Mouse (Mus musculus) liver, postnatal 0 days (tissue): ENCODE data around the gene Jup. TPM values are rescaled to one million over a fixed set of nuclear protein-coding genes. Genes with fewer than 3 reads are reported as not detected.
A peak's percentile ranks its signal among the peaks of the same experiment; 100 is the strongest.

Source experiments
- ATAC-seq: fragments of 200-750 bp; cut with Nextera tagmentation; 2 replicates; pipeline ENCODE4 v1.8.0; 2017; ENCODE audit warnings: mild to moderate bottlenecking, moderate library complexity
- DNase-seq: peaks from one replicate; pipeline ENCODE4 v3.0.0-alpha.2; 2016
- H3K27ac ChIP-seq: fragments of 300-500 bp; sonication (generic); 2 replicates; pipeline ENCODE4 v1.5.1; 2014; ENCODE audit warnings: antibody characterized with exemption, moderate library complexity, mild to moderate bottlenecking, low read depth
- H3K27me3 ChIP-seq: fragments of 300-500 bp; sonication (generic); 2 replicates; pipeline ENCODE4 v1.6.1; 2014; ENCODE audit warnings: low read length, control low read depth, mixed read lengths; ENCODE audit not compliant: insufficient read depth
- H3K36me3 ChIP-seq: fragments of 300-500 bp; sonication (generic); replicated peaks from 2 replicates; pipeline ENCODE4 v1.6.1; 2014; ENCODE audit warnings: mild to moderate bottlenecking, control low read depth, low read length, moderate library complexity, mixed read lengths; ENCODE audit not compliant: insufficient read depth
- H3K4me1 ChIP-seq: fragments of 300-500 bp; sonication (generic); 2 replicates; pipeline ENCODE4 v1.6.1; 2014; ENCODE audit warnings: antibody characterized with exemption, mild to moderate bottlenecking, control low read depth; ENCODE audit not compliant: insufficient read depth
- H3K4me2 ChIP-seq: fragments of 300-500 bp; sonication (generic); 2 replicates; pipeline ENCODE4 v1.6.1; 2014; ENCODE audit warnings: low read depth, mild to moderate bottlenecking, low read length, moderate library complexity, mixed read lengths
- H3K4me3 ChIP-seq: fragments of 300-500 bp; sonication (generic); 2 replicates; pipeline ENCODE4 v1.5.1; 2014; ENCODE audit warnings: low read depth, low read length
- H3K9ac ChIP-seq: fragments of 300-500 bp; sonication (generic); replicated peaks from 2 replicates; pipeline ENCODE4 v1.6.1; 2014; ENCODE audit warnings: mild to moderate bottlenecking, moderate library complexity
- H3K9me3 ChIP-seq: fragments of 300-500 bp; sonication (generic); 2 replicates; pipeline ENCODE4 v1.6.1; 2016; ENCODE audit warnings: mild to moderate bottlenecking, control low read depth, low read length, mixed read lengths
- CTCF ChIP-seq: sonication (generic); IDR thresholded peaks from 2 replicates; pipeline ENCODE4 v1.5.1; 2016; ENCODE audit warnings: antibody characterized with exemption, low read depth
- EP300 ChIP-seq: IDR thresholded peaks from 2 replicates; pipeline ENCODE4 v1.6.1; 2016; ENCODE audit warnings: antibody characterized with exemption, low read depth, mild to moderate bottlenecking
- WGBS: fragments of 180-500 bp; shearing (Covaris S2); extraction: QIAGEN DNeasy Blood & Tissue Kit; methylation state at CpG from one replicate; pipeline ENCODE4 v1.1.7; 2014; ENCODE audit not compliant: insufficient replicate concordance; 5-methylcytosine and 5-hydroxymethylcytosine counted together
- polyA plus RNA-seq: library from polyadenylated mRNA; unstranded; fragments of >200 nt; fragmentation: Nextera tagmentation; extraction: Ambion mirVana; gene quantifications from 2 replicates; pipeline ENCODE4 v1.2.1, GENCODE M21; 2015

Jup gene
- polyA plus RNA-seq, 1 experiment from 2014 or later: 17.5 TPM

GRCm38 (mm10) chr11:100421537-100421936, 24.0 kb upstream of the Jup start:
- Histone ChIP-seq H3K9ac (no peak overlapping the region), H3K4me2 (no peak overlapping the region), H3K36me3 (no peaks in the 10 kb centered on the region), H3K27me3 (no peaks in the 10 kb centered on the region), H3K4me1 (no peaks in the 10 kb centered on the region), H3K4me3 (no peak overlapping the region), H3K27ac (no peak overlapping the region), H3K9me3 (no peaks in the 10 kb centered on the region)
- ATAC-seq: no peak
- no peak for TF ChIP-seq CTCF
- TF ChIP-seq EP300: no peak
- WGBS: 80% methylated on average over 8 of the region's 8 CpGs
- no peak for DNase-seq

GRCm38 (mm10) chr11:100414914-100415822, 17.6 kb upstream of the Jup start, which contains the start of gene Fkbp10:
TSS of gene Fkbp10 (plus strand) at chr11:100415697.
- DNase-seq: peak; percentile 45
- no peaks in the 10 kb centered on the region for H3K4me1 ChIP-seq
- TF ChIP-seq CTCF (no peak), EP300 (no peak)
- H3K27me3 ChIP-seq: peaks cover 34% of the 10 kb centered on the region
- H3K9ac ChIP-seq: peak within 1 kb of the TSS; percentile 66
- H3K9me3 ChIP-seq: no peaks in the 10 kb centered on the region
- peak within 1 kb of the TSS; percentile 39; the same call in 1 of the 2 replicates for H3K27ac ChIP-seq
- 4% methylated on average over 30 of the region's 31 CpGs for WGBS
- H3K4me3 ChIP-seq: peak within 1 kb of the TSS; percentile 46
- peak within 1 kb of the TSS; percentile 82 for H3K4me2 ChIP-seq
- peak; percentile 43; the same call in 1 of the 2 replicates for ATAC-seq
- H3K36me3 ChIP-seq: no peaks in the 10 kb centered on the region

- H3K36me3 ChIP-seq: no peaks in the 10 kb centered on the region
- no peak for TF ChIP-seq EP300
- TF ChIP-seq CTCF: peak; percentile 70
- peak; percentile 90 for ATAC-seq
- H3K9me3 ChIP-seq: no peaks in the 10 kb centered on the region
- peaks cover 34% of the 10 kb centered on the region for H3K27me3 ChIP-seq
- H3K4me2 ChIP-seq: peak within 1 kb of the TSS; percentile 82
- DNase-seq: peak; percentile 78
- H3K9ac ChIP-seq: peak within 1 kb of the TSS; percentile 66
- no peaks in the 10 kb centered on the region for H3K4me1 ChIP-seq
- peak within 1 kb of the TSS; percentile 46 for H3K4me3 ChIP-seq
- WGBS: 3% methylated on average over 81 of the region's 93 CpGs
- peak within 1 kb of the TSS; percentile 39; the same call in 1 of the 2 replicates for H3K27ac ChIP-seq
Observed at GRCm38 (mm10) chr11:100414021-100414913, 16.7 kb upstream of the Jup start, which contains the start of gene P3h4. TSS of gene P3h4 (minus strand) at chr11:100414836.

- TF ChIP-seq EP300 (no peak), CTCF (no peak)
- H3K9ac ChIP-seq: peak overlapping the region; percentile 66; the same call in 1 of the 2 replicates
- H3K27ac ChIP-seq: no peak overlapping the region
- peak overlapping the region; percentile 46; the same call in 1 of the 2 replicates for H3K4me3 ChIP-seq
- no peak for ATAC-seq
- H3K4me1 ChIP-seq: no peaks in the 10 kb centered on the region
- 79% methylated on average over 11 of the region's 11 CpGs for WGBS
- peak overlapping the region; percentile 82; the same call in 1 of the 2 replicates for H3K4me2 ChIP-seq
- H3K27me3 ChIP-seq: peaks cover 34% of the 10 kb centered on the region
- H3K9me3 ChIP-seq: no peaks in the 10 kb centered on the region
- DNase-seq: no peak
- H3K36me3 ChIP-seq: no peaks in the 10 kb centered on the region
Observed at GRCm38 (mm10) chr11:100413541-100413940, 16.0 kb upstream of the Jup start.

GRCm38 (mm10) chr11:100411736-100412135, 14.2 kb upstream of the Jup start:
- no peak for ATAC-seq
- Histone ChIP-seq H3K9me3 (no peaks in the 10 kb centered on the region), H3K27me3 (peaks cover 34% of the 10 kb centered on the region), H3K9ac (no peak overlapping the region), H3K4me3 (no peak overlapping the region), H3K4me2 (no peak overlapping the region), H3K36me3 (no peaks in the 10 kb centered on the region), H3K4me1 (no peaks in the 10 kb centered on the region), H3K27ac (no peak overlapping the region)
- no peak for TF ChIP-seq CTCF
- no peak for TF ChIP-seq EP300
- DNase-seq: no peak
- WGBS: 51% methylated on average over 11 of the region's 11 CpGs
